Mouse (Mus musculus): ENCODE measurements at regions not wholly inside any gene's neighbourhood (a gene's known extent, or its start where the extent isn't known, plus 50 kb on each side); places are given as distances from the start of the nearest gene placed in this dataset.

GRCm38 (mm10) chr2:159539261-159539660 lies 744.7 kb downstream of the Dhx35 start:
- no peak for DNase-seq (ENCODE audit: low read depth)

- DNase-seq (ENCODE audit: low read depth) = no peak
These were observed 763.0 kb downstream of the Dhx35 start for GRCm38 (mm10) chr2:159557567-159557966.

DNA sequence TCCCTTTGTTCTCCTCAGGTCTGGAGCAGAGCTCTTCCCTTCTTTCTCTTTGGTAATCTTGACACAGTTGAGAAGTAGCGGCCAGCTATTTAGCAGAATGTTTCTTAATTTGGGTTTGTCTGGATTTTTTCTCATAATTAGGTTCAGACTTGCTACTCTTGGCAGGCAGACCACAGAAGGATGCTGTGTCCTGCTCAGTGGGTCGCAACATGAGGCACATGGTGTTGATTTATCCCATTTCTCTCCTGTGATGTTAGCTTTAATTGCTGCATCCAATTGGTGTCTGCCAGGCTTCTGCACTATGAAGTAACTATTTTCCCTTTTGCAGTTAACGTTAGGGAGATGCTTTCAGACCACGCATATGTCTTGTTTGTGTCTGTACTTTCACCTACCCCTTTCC lies 768.7 kb downstream of the Gm826 start:
- no peak for DNase-seq (ENCODE audit: low read depth)

DNA sequence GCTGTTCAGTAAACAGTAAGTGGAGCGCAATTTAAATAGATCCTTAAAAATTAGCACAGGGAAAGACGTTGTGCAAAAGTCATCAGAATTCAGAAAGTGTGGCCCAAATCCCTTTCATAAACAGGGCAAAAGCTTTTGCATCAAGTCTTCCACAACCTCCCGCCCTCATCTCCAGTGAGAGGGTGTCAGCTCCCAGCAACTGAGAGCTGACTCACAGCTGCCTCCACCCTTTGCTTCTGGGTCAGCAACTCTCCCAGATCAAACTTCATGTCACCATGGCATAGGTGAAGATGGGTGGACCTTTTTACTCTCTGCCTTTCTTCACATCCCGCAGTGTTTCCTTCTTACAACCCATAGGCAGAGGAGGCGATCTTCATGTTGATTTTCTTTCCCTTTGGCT lies 768.0 kb downstream of the Gm826 start:
- DNase-seq (ENCODE audit: low read depth) = no peak

GRCm38 (mm10) chr2:159566461-159566860 lies 767.5 kb downstream of the Gm826 start:
- DNase-seq (ENCODE audit: low read depth) = no peak

- DNase-seq (ENCODE audit: low read depth) = no peak
These were observed 765.6 kb downstream of the Gm826 start for GRCm38 (mm10) chr2:159568391-159568790.

DNA sequence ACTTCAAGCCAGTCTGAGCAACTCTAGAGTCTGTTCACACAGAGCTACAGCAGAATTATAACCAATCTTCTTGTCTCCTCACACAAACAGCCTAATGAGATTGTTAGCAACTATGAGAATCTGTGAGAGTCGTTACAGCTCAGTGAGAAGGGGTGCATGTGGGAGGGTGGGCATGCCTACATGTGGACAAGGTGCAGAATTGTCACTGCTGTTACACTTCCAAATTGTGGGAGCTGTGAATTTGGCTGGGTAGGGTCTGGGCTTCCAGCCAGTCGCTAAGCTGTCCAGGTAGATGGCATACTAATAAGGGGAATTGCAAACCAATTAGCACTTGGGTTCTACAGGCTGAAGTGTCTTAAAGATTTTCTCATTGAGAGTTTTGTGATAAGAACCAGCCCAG lies 762.1 kb downstream of the Gm826 start:
- no peak for DNase-seq (ENCODE audit: low read depth)

- no peak for DNase-seq (ENCODE audit: low read depth)
These were observed 758.7 kb downstream of the Gm826 start for GRCm38 (mm10) chr2:159575271-159575670.

DNA sequence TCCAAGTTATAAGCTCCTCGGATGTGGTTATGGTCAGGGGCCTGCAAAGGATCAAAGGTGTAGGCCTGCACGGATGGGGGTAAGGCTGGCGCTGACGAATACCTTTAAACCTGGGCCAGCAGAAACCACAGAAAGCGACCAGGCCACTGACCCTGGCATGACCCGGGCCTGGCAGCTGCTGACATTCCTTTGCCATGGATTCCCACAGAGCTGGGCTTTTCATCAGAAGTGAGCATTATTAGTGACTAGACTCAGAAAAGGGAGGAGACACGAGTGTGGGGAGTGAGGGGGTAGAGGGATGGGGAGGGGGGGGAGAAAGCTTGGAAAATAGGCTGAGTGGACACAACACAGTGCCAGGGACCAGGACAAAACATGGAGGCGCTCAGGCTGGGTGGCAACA lies 750.9 kb downstream of the Gm826 start:
- DNase-seq (ENCODE audit: low read depth) = no peak

GRCm38 (mm10) chr2:159584641-159585040 lies 749.3 kb downstream of the Gm826 start:
- DNase-seq (ENCODE audit: low read depth) = no peak

GRCm38 (mm10) chr2:159586697-159587473 lies 747.1 kb downstream of the Gm826 start:
- no peak for DNase-seq (ENCODE audit: low read depth)

DNA sequence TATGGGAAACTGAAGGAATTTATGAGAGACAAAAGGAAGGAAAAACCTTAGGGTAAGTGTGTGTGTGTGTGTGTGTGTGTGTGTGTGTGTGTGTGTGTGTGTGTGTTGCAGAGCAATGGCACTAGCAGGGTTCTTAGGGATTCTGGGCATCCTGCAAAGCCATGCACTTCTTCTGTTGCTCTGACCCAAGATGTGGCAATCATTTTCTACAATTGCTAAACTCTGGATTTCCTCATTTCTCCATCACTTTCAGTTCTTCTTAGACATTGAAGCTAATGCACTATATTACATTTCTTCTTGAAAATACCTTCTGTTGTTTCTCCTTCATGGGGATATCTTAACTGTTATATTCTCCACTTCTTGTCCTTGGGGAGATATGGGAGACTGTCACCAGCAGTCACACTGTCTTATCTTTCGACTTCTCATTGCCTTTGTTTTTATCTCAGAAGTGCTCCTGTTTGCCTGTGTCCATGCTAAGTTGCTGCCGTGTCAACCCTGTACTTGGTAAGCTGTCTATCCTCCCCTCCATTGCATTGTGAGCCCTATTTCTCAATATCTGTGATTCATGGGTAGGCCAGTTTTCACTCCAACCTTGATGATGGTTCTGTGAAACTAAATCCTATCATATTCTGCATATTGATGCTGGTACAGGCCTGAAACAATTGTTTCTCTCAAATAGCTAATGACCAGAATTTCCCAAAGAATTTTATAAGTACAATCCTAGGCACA lies 742.4 kb downstream of the Gm826 start:
- DNase-seq (ENCODE audit: low read depth) = no peak

- DNase-seq (ENCODE audit: low read depth) = no peak
These were observed 741.1 kb downstream of the Gm826 start for GRCm38 (mm10) chr2:159592841-159593240.

DNA sequence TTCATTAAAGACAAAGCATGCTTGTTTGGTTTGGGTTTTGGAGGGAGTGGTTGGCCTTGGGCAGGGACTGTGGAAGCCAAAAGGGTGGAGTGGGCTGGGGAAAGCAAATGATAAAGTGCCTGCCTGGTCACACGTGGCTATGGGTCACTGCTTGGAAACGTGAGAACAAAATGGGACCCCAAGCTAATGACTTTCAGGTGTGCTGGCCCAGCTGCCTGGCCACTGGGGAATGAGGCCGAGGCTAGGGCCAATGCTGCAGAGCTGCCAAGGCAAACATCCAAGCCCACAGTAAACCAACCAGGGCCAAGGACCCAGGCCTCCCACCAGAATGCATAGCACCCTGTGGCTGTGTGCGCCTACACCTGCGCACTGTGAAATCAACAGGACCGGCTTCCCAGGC lies 737.7 kb downstream of the Gm826 start:
- no peak for DNase-seq (ENCODE audit: low read depth)

DNA sequence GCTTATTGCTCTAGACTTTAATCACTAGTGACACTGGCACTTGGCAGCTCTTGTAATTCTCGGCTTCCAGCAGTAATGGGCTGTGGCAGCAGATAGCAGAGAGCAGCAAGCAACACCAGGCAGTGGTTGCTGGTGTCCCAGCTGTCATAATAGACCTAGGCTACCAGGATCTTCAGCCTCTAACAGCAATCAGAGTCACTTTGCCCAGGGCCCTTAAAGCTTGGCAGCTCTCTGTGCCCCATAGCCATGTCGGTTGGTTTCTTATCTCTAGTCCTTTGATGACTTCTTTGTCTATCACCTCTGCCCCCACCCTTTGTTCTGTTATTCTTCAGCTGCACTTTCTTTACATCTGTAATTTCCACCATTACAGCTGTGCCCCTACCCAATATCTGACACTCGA lies 735.9 kb downstream of the Gm826 start:
- no peak for DNase-seq (ENCODE audit: low read depth)

DNA sequence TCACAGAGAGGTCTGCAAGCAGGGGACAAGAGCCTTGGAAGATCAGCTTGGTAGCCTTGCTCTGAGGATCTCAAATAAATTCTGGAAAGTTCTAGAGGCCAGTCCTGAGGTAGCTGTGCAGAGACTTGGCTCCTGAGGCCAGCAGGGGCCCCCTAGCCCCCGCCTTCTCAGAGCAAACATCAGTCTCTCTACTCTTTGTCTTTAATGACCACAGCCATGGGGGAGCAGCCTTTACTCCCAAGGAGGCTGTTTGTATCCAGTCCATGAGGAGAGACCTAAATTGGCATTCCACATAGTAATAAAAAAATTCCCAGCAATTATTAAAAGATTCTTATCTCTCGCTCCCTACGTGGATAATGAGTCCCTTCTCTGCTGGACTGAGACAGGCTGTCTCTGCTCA lies 726.8 kb downstream of the Gm826 start:
- DNase-seq (ENCODE audit: low read depth) = no peak

DNA sequence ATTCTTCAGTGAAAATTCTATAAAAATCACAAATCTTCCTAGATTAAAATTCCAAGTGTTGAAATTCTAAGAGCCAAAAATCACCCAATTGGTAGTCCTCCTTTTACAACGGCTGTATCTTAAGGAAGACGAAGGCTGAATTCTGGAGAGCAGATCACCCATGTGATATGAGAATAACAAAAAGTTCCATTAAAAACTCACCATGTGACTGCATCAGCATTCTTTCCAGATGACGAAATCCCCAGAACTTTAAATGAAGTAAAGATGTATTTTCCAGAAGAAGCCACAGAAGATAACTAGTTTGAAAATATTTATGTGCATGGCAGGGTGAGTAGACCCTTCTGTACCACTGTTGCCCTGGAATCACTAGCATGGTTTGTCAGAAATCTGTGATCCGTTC lies 723.5 kb downstream of the Gm826 start:
- no peak for DNase-seq (ENCODE audit: low read depth)

DNA sequence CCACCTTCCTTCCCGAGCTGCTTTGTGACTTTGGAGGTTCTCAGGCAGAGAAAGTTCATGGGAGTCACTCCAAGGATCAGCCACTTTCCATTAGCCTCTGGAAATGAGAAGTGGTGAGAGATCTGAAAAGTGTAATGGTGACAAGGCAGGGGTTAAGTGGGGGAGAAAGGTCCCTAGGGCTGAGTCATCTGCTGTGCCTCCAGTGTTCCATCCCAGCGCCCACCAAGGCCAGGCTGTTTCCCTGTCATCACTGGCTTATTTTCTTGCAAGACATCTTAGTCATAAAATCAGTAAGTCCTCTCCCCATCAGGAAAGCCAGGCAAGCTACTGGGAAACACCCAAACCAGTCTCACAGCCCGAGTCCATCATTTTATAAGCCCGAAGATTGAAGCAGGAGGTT lies 717.3 kb downstream of the Gm826 start:
- DNase-seq (ENCODE audit: low read depth) = no peak

DNA sequence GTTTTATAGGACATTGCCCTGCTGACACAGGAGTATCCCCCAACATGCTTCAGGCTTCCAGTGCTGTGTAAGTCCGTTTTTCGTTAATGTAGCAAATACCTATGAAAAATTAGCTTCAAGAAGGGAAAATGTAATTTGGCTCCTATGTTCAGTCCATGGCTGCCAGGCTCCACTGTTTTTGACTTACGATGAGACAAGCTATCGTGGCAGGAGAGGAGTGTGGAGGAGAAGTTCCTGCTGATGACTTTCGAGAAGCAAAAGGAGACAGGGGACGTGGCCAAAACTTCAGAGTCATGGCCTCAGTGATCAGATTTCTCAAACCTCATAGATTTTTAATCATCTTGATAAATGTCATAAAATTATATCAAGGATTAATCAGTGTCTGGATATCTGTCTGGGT lies 712.7 kb downstream of the Gm826 start:
- DNase-seq (ENCODE audit: low read depth) = no peak

DNA sequence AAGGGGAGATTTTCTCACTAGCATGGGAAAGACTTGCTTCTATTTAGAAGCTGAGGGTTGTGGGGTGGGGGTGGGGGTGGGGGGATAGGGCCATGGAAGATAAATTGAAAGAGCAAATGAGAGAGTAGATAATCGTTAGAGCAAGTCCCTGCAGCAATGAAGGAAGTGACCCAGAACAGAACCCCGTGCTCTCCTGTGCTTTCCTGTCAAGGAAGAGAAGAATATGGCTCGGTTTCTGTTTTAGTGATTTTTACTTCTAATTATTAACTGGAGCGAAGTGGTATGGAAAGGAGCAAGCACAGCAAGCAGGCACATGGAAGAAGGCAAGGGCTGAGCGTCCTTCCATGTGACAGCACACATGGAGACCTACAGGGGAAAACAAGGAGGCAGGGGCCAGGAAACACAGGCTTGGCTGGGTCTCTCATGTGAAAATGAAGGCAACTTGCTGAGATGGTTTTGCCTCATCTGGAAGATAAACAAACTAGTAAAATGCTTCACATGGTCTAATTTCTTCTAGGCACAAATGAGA lies 711.8 kb downstream of the Gm826 start:
- DNase-seq (ENCODE audit: low read depth) = no peak

DNA sequence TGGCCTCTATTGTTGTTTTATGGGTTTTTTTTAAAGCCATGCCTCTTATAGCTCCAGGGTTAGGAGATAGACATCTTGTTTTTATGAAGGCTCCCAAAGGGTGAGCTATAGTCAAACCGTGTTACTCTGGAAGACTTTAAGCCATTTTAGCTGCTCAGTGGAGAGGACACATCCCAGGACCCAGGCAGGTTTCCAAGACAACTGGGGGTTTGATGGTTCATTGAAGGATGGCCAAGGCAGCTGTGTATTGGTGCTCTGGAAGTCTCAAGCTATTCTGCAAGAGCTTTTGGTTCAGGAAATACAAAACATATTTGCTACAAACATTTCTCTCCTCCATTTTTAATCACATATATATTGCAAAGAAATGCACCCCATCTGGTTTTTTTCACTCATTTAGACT lies 708.7 kb downstream of the Gm826 start:
- DNase-seq (ENCODE audit: low read depth) = no peak

GRCm38 (mm10) chr2:159645861-159646260 lies 688.1 kb downstream of the Gm826 start:
- DNase-seq (ENCODE audit: low read depth) = no peak

DNA sequence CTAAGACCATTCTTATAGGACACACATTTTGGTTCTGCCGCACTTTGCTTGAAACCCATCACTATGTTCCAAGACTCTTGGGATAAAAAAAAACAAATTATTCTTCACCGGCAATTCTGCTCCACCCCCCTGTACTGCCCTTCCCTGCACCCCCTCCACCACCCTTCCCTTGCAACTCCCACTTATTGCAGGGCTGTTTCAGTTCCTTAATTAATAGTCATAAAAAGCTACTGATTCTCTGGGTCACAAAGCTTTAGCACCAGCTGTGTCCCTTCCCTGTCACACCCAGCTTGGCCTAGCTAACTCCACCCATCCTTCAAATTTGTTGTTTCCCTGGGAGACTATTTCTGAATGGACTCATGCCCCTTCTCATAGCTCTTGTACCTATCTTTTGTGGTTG lies 687.4 kb downstream of the Gm826 start:
- DNase-seq (ENCODE audit: low read depth) = no peak

DNA sequence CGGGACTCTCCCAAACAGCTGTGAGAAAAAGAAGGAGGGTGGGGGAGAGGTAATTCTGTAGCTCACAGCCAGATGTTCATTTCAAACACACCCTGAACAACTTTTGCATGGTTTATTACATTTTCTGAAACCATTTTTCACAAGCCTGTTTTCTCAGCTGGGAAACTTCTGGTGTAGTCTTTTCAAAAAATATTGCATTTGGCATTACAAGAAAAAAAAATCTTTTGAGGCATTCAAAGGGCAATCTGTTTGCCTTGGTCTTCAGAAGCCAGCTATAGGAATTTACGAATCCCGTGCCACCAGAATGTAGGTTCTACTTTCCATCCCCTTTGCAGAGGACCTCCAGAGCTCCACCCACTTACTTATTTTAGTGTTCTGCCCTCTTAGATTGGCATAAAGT lies 681.7 kb downstream of the Gm826 start:
- DNase-seq (ENCODE audit: low read depth) = no peak

Data from 416B (cell line).